Mouse (Mus musculus) testis, adult 10 weeks (tissue): Measurements from ENCODE around the gene Gng11. TPM values are rescaled to one million over a fixed set of nuclear protein-coding genes. Genes with fewer than 3 reads are reported as not detected.

Experiments used
- polyA plus RNA-seq: library from polyadenylated mRNA; stranded (reverse); fragments of 350-450 nt; fragmentation: Illumina TruSeq; extraction: RNeasy Lipid Tissue Mini Kit (QIAGEN cat#74804); gene quantifications from one replicate; pipeline ENCODE4 v1.2.3, GENCODE M21; 2014; ENCODE audit warnings: low read depth, low replicate concordance

The Gng11 gene
- 4.1 TPM for polyA plus RNA-seq

DNA sequence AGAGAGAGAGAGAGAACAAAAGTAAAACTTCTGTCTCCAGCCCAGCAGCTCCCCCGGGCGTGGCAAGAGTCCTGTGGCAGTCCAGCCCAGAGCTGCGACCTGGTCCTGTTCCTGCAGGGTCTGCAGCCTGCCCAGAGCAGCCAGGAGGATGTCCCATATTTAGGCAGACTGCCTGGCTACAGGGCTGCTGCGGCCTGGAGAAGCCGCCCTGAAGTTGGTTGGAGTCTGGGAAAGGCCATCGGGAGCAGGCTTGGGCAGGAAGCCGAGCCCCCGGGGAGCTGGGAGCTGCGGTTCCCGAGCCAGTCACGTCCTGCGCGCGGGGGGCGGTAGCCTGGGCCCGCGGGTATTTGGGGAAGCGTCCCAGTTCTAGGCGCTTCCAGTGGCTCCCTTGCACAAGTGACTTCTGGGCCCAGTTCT is at the start of gene Gng11:
Gene Gng11, plus strand, starts transcription at position 15 of the 417 bp plus-strand sequence.

DNA sequence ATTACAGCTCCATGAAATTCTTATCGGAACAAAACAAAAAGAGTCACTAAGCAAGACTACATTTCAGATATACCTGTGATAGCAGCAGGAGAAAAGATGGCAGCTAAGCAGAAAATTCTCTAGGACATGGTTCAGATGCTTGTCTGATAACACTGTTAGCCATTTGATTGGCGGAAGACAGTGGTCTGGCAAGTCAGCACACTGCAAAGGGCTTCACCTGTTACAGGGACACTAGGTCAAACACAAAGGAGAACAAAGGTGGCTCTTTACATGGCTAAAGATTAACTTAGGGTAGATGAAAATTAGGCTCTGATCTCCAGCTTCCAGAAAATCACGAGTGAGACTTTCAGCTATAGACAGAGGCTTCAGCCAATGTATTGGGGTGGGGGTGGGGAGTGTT is 15.0 kb upstream of the Gng11 start, which contains the start of gene Tfpi2:
Gene Tfpi2, minus strand, starts transcription at position 170 of the 400 bp plus-strand sequence.

DNA sequence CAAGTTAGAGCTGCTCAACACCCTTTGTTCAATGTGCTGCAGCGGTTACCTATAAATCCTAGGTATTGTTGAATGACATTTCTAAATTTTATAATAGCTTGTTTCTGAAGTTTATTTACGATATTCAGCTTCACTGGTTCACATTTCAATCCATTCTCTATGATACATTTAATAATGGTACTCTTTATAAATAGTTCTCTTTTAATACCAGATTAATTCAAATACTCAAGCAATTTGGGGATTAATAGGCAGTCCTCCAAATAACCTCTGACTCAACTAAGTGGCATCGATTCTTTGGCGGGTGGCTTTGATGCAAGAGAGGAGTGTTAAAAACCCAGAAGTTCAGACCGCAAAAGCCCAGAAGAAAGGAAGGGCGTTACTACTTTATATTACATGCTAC is 10.2 kb upstream of the Gng11 start, which contains the start of gene Gngt1:
Gene Gngt1, plus strand, starts transcription at position 301 of the 400 bp plus-strand sequence.

Other genes with a start within 250 kb of the Gng11 start
- gene Calcr, start 239.2 kb upstream of the Gng11 start, polyA plus RNA-seq: 0.06 TPM
- gene Tfpi2, start 15.0 kb upstream of the Gng11 start, polyA plus RNA-seq: 0.18 TPM
- gene Gngt1, start 10.1 kb upstream of the Gng11 start, polyA plus RNA-seq: not detected
- gene Bet1, start 83.1 kb downstream of the Gng11 start, polyA plus RNA-seq: 63.2 TPM